Mouse (Mus musculus) forebrain, embryonic 11.5 days (tissue): Measurements from ENCODE around the gene Wipf3. TPM values are rescaled to one million over a fixed set of nuclear protein-coding genes. Genes with fewer than 3 reads are reported as not detected.
A peak's percentile ranks its signal among the peaks of the same experiment; 100 is the strongest.

Experiments used
- ATAC-seq: fragments of 200-750 bp; cut with Nextera tagmentation; replicated peaks from 2 replicates; pipeline ENCODE4 v1.8.0; 2017; ENCODE audit warnings: moderate TSS enrichment; ENCODE audit not compliant: low FRiP score
- DNase-seq: peaks from one replicate; pipeline ENCODE4 v3.0.0-alpha.2; 2017; ENCODE audit warnings: low spot score
- H3K27ac ChIP-seq: fragments of 300-500 bp; sonication (generic); 2 replicates; pipeline ENCODE4 v1.5.1; 2014; ENCODE audit warnings: low read depth, low read length
- H3K27me3 ChIP-seq: fragments of 300-500 bp; sonication (generic); 2 replicates; pipeline ENCODE4 v1.6.1; 2014; ENCODE audit warnings: mild to moderate bottlenecking, low read length, mixed read lengths; ENCODE audit not compliant: control insufficient read depth, insufficient read depth
- H3K36me3 ChIP-seq: fragments of 300-500 bp; sonication (generic); 2 replicates; pipeline ENCODE4 v1.6.1; 2014; ENCODE audit warnings: mild to moderate bottlenecking, low read length, moderate library complexity, mixed read lengths; ENCODE audit not compliant: control insufficient read depth, insufficient read depth
- H3K4me1 ChIP-seq: fragments of 300-500 bp; sonication (generic); replicated peaks from 2 replicates; pipeline ENCODE4 v1.6.1; 2014; ENCODE audit warnings: low read length, mixed read lengths; ENCODE audit not compliant: control insufficient read depth, insufficient read depth
- H3K4me2 ChIP-seq: fragments of 300-500 bp; sonication (generic); 2 replicates; pipeline ENCODE4 v1.6.1; 2014; ENCODE audit warnings: low read depth, mild to moderate bottlenecking, low read length, moderate library complexity, mixed read lengths; ENCODE audit not compliant: severe bottlenecking
- H3K4me3 ChIP-seq: fragments of 300-500 bp; sonication (generic); 2 replicates; pipeline ENCODE4 v1.5.1; 2014; ENCODE audit warnings: low read depth, low read length
- H3K9ac ChIP-seq: fragments of 300-500 bp; sonication (generic); 2 replicates; pipeline ENCODE4 v1.6.1; 2014; ENCODE audit warnings: low read length
- H3K9me3 ChIP-seq: fragments of 300-500 bp; sonication (generic); 2 replicates; pipeline ENCODE4 v1.6.1; 2016; ENCODE audit warnings: low read length, mixed read lengths; ENCODE audit not compliant: control insufficient read depth
- WGBS: fragments of 180-500 bp; shearing (Covaris S2); extraction: QIAGEN DNeasy Blood & Tissue Kit; methylation state at CpG from one replicate; pipeline ENCODE4 v1.1.7; 2014; 5-methylcytosine and 5-hydroxymethylcytosine counted together
- polyA plus RNA-seq: library from polyadenylated mRNA; unstranded; fragments of >200 nt; fragmentation: Nextera tagmentation; extraction: Ambion mirVana; gene quantifications from 2 replicates; pipeline ENCODE4 v1.2.1, GENCODE M21; 2014

Gene Wipf3
- polyA plus RNA-seq, 1 experiment from 2014 or later: 0.96 TPM

GRCm38 (mm10) chr6:54475926-54476667 is 46.7 kb downstream of the Wipf3 start:
- ATAC-seq (no peak), DNase-seq (no peak)
- H3K27ac ChIP-seq: no peak overlapping the region
- H3K4me3 ChIP-seq: no peak overlapping the region
- H3K36me3 ChIP-seq: no peaks in the 10 kb centered on the region
- H3K9ac ChIP-seq: no peak overlapping the region
- no peaks in the 10 kb centered on the region for H3K27me3 ChIP-seq
- H3K4me1 ChIP-seq: 0 out of 2 replicates have a peak, but pooled peaks cover 2% of the 10 kb centered on the region
- 86% methylated on average over 19 of the region's 19 CpGs for WGBS
- no peak overlapping the region for H3K4me2 ChIP-seq
- no peaks in the 10 kb centered on the region for H3K9me3 ChIP-seq

DNA sequence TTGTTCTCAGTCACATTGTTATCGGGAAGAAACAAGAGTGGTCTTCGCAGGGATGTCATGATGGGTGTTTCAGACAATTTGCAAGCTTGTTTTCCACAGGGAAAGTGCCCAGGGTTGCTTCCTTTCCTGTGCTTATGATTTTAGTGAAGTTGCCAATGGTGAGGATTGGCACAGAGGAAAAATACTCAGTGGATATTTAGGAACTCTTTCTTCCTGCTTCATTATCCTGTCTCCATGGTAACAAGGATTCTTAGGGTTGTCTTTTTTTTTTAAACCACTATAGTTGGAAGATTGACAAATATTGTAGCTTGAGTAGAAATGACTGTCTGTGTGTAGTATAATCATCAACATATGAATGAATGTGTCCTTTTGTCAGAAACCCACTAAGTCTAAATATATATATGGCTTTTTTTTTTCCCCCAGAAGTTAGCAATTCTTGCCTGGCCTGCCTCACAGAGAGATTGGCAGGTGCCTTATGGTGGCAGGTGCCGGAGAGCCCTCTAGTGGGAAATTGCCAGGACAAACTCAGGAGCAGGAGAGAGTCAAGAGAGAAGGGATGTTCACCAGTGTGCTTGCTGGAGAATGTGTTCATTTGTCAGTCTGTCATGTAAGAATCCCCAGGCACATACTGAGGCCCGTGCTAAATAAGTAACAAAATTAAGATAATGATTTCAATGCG is 49.4 kb downstream of the Wipf3 start:
- H3K36me3 ChIP-seq: no peaks in the 10 kb centered on the region
- H3K9ac ChIP-seq: no peak overlapping the region
- H3K27me3 ChIP-seq: no peaks in the 10 kb centered on the region
- H3K9me3 ChIP-seq: no peaks in the 10 kb centered on the region
- no peak overlapping the region for H3K27ac ChIP-seq
- ATAC-seq (no peak), DNase-seq (peak; percentile 53)
- H3K4me2 ChIP-seq: no peak overlapping the region
- H3K4me3 ChIP-seq: no peak overlapping the region
- 73% methylated on average over 5 of the region's 5 CpGs for WGBS
- H3K4me1 ChIP-seq: 0 out of 2 replicates have a peak, but pooled peaks cover 2% of the 10 kb centered on the region

GRCm38 (mm10) chr6:54481390-54482112 is 52.1 kb downstream of the Wipf3 start:
- no peaks in the 10 kb centered on the region for H3K27me3 ChIP-seq
- H3K9ac ChIP-seq: no peak overlapping the region
- no peaks in the 10 kb centered on the region for H3K36me3 ChIP-seq
- peaks cover 7% of the 10 kb centered on the region; the same call in 1 of the 2 replicates for H3K4me1 ChIP-seq
- no peak overlapping the region for H3K27ac ChIP-seq
- H3K4me2 ChIP-seq: no peak overlapping the region
- H3K4me3 ChIP-seq: no peak overlapping the region
- no peak for DNase-seq
- no peak for ATAC-seq
- WGBS: 89% methylated on average over 15 of the region's 15 CpGs
- H3K9me3 ChIP-seq: no peaks in the 10 kb centered on the region

- Histone ChIP-seq H3K9ac (peak overlapping the region; percentile 49), H3K36me3 (no peaks in the 10 kb centered on the region), H3K4me3 (peak overlapping the region; percentile 26), H3K27ac (no peak overlapping the region), H3K9me3 (no peaks in the 10 kb centered on the region), H3K27me3 (no peaks in the 10 kb centered on the region), H3K4me2 (peak overlapping the region; percentile 67), H3K4me1 (peaks cover 7% of the 10 kb centered on the region; the same call in 1 of the 2 replicates)
- DNase-seq (no peak), ATAC-seq (peak; percentile 56; the same call in 1 of the 2 replicates)
- 16% methylated on average over 12 of the region's 12 CpGs for WGBS
Measured at GRCm38 (mm10) chr6:54485000-54485399, 55.6 kb downstream of the Wipf3 start.

- H3K4me1 ChIP-seq: peaks cover 7% of the 10 kb centered on the region; the same call in 1 of the 2 replicates
- peak; percentile 66 for DNase-seq
- ATAC-seq: peak; percentile 65
- peak overlapping the region; percentile 49 for H3K9ac ChIP-seq
- H3K27me3 ChIP-seq: no peaks in the 10 kb centered on the region
- no peak overlapping the region for H3K27ac ChIP-seq
- no peaks in the 10 kb centered on the region for H3K36me3 ChIP-seq
- 3% methylated on average over 25 of the region's 25 CpGs for WGBS
- H3K4me2 ChIP-seq: peak overlapping the region; percentile 67
- H3K9me3 ChIP-seq: no peaks in the 10 kb centered on the region
- peak overlapping the region; percentile 26 for H3K4me3 ChIP-seq
Measured at GRCm38 (mm10) chr6:54485435-54485901, 56.1 kb downstream of the Wipf3 start.

GRCm38 (mm10) chr6:54485973-54486569 is 56.7 kb downstream of the Wipf3 start:
- DNase-seq (no peak), ATAC-seq (peak; percentile 28; the same call in 1 of the 2 replicates)
- 42% methylated on average over 6 of the region's 6 CpGs for WGBS
- Histone ChIP-seq H3K27ac (no peak overlapping the region), H3K4me1 (peaks cover 7% of the 10 kb centered on the region; the same call in 1 of the 2 replicates), H3K4me3 (no peak overlapping the region; the same call in 1 of the 2 replicates), H3K9me3 (no peaks in the 10 kb centered on the region), H3K36me3 (no peaks in the 10 kb centered on the region), H3K4me2 (peak overlapping the region; percentile 67), H3K9ac (no peak overlapping the region; the same call in 1 of the 2 replicates), H3K27me3 (no peaks in the 10 kb centered on the region)

- no peaks in the 10 kb centered on the region for H3K36me3 ChIP-seq
- WGBS: 69% methylated on average over 7 of the region's 7 CpGs
Measured at GRCm38 (mm10) chr6:54491074-54491473, 61.7 kb downstream of the Wipf3 start.

GRCm38 (mm10) chr6:54494097-54494496 is 64.7 kb downstream of the Wipf3 start:
- H3K4me1 ChIP-seq: no peaks in the 10 kb centered on the region; the same call in 1 of the 2 replicates
- H3K4me2 ChIP-seq: no peak overlapping the region
- no peak for DNase-seq
- H3K27ac ChIP-seq: no peak overlapping the region
- no peak for ATAC-seq
- no peaks in the 10 kb centered on the region for H3K27me3 ChIP-seq
- H3K9ac ChIP-seq: no peak overlapping the region
- H3K9me3 ChIP-seq: no peaks in the 10 kb centered on the region
- no peak overlapping the region for H3K4me3 ChIP-seq
- H3K36me3 ChIP-seq: no peaks in the 10 kb centered on the region

More at GRCm38 (mm10) chr6:54491074-54491473, 61.7 kb downstream of the Wipf3 start:
- H3K9me3 ChIP-seq: no peaks in the 10 kb centered on the region
- DNase-seq (no peak), ATAC-seq (no peak)
- H3K4me2 ChIP-seq: no peak overlapping the region
- no peaks in the 10 kb centered on the region for H3K27me3 ChIP-seq
- H3K4me3 ChIP-seq: no peak overlapping the region
- no peaks in the 10 kb centered on the region; the same call in 1 of the 2 replicates for H3K4me1 ChIP-seq
- H3K27ac ChIP-seq: no peak overlapping the region
- H3K9ac ChIP-seq: no peak overlapping the region
